Mouse (Mus musculus) small intestine, adult 2 months (tissue): ENCODE results near the gene C1s2.

Experiments used
- CTCF ChIP-seq: fragments of 200-500 bp; IDR thresholded peaks from 2 replicates; pipeline ENCODE4 v1.5.1; 2012; ENCODE audit warnings: low read depth, mild to moderate bottlenecking, control low read depth, inconsistent platforms, low read length, moderate library complexity, mixed read lengths; ENCODE audit not compliant: insufficient replicate concordance, insufficient read length; ENCODE audit errors: extremely low read depth
- POLR2A ChIP-seq: fragments of 200-500 bp; IDR thresholded peaks from 2 replicates; pipeline ENCODE4 v1.6.1; 2012; ENCODE audit warnings: low read depth, mild to moderate bottlenecking, control low read depth, inconsistent platforms, low read length, moderate library complexity

DNA sequence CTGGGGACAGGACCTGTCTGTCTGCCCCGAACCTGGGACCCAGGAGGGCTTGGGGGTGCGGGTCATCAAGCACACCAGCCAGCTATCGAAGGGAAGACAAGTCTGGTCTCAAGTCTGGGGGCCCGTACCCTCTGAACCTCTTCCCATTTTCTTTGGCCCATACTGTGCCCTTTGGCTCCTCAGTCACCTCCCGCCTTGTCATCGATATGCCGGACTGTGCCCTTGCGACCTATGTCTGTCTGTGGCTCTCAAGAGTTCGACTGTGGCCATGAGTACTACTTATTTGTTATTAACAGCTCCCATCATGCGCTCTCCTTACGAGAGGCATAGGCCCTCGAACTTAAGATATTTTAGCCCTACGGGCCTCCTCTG, 27.5 kb upstream of the C1s2 start:
- TF ChIP-seq CTCF (0 out of 2 replicates have a peak, but pooled peaks have one; percentile 2), POLR2A (no peak)
